Mouse (Mus musculus) urinary bladder, adult 18-20 months (tissue): ENCODE results near the gene Vav1.
"Not testable (repeated sequence)": the region's sequence is repeated elsewhere in the genome, so short reads cannot be mapped to it uniquely, and the experiment has no call there.

Experiments
- DNase-seq, 2 experiments: peaks; one replicate each; pipeline ENCODE4 v3.0.0; 2022; ENCODE audit warnings: low spot score in 2 of 2, mixed read lengths in 2 of 2

The Vav1 gene

GRCm38 (mm10) chr17:57279591-57280224 lies 808 bp downstream of the Vav1 start:
- no peak for DNase-seq

GRCm38 (mm10) chr17:57280411-57280810 lies 1.5 kb downstream of the Vav1 start:
- DNase-seq: no peak

- DNase-seq: no peak
Observed at GRCm38 (mm10) chr17:57283906-57284305, 5.0 kb downstream of the Vav1 start.

- DNase-seq: no peak
Observed at GRCm38 (mm10) chr17:57285077-57285476, 6.2 kb downstream of the Vav1 start.

- DNase-seq: no peak
Observed at GRCm38 (mm10) chr17:57286718-57287355, 7.9 kb downstream of the Vav1 start.

GRCm38 (mm10) chr17:57289252-57289651 lies 10.4 kb downstream of the Vav1 start:
- DNase-seq: no peak

GRCm38 (mm10) chr17:57290001-57290670 lies 11.2 kb downstream of the Vav1 start:
- no peak for DNase-seq

- no peak for DNase-seq
Observed at GRCm38 (mm10) chr17:57290671-57291055, 11.8 kb downstream of the Vav1 start.

GRCm38 (mm10) chr17:57292302-57292701 lies 13.4 kb downstream of the Vav1 start:
- DNase-seq: no peak

GRCm38 (mm10) chr17:57292968-57293367 lies 14.1 kb downstream of the Vav1 start:
- no peak for DNase-seq

GRCm38 (mm10) chr17:57295935-57296334 lies 17.0 kb downstream of the Vav1 start:
- DNase-seq: no peak

- DNase-seq: no peak
Observed at GRCm38 (mm10) chr17:57297040-57297439, 18.1 kb downstream of the Vav1 start.

- no peak for DNase-seq
Observed at GRCm38 (mm10) chr17:57305593-57305992, 26.7 kb downstream of the Vav1 start.

- DNase-seq: no peak
Observed at GRCm38 (mm10) chr17:57307074-57307473, 28.2 kb downstream of the Vav1 start.

GRCm38 (mm10) chr17:57311801-57312200 lies 32.9 kb downstream of the Vav1 start:
- no peak for DNase-seq

- no peak for DNase-seq
Observed at GRCm38 (mm10) chr17:57327615-57328014, 48.7 kb downstream of the Vav1 start.

- DNase-seq: no peak
Observed at GRCm38 (mm10) chr17:57328944-57329343, 50.0 kb downstream of the Vav1 start.

GRCm38 (mm10) chr17:57330993-57331392 lies 52.1 kb downstream of the Vav1 start:
- no peak for DNase-seq

GRCm38 (mm10) chr17:57332241-57332640 lies 53.3 kb downstream of the Vav1 start:
- no peak for DNase-seq

GRCm38 (mm10) chr17:57334001-57334760 lies 55.3 kb downstream of the Vav1 start:
- DNase-seq: no peak

GRCm38 (mm10) chr17:57334761-57335150 lies 55.9 kb downstream of the Vav1 start:
- DNase-seq: peak; percentile 70 to 84

- not testable (repeated sequence) for DNase-seq
Observed at GRCm38 (mm10) chr17:57335194-57335593, 56.3 kb downstream of the Vav1 start.
